Mouse (Mus musculus) adrenal gland, adult (tissue): ENCODE results near the gene Spata45.

ENCODE experiments used
- DNase-seq, 2 experiments: peaks; one replicate each; pipeline ENCODE4 v3.0.0; 2022 to 2023; ENCODE audit warnings: low spot score in 1 of 2; ENCODE audit not compliant: inconsistent age in 2 of 2

Gene Spata45

DNA sequence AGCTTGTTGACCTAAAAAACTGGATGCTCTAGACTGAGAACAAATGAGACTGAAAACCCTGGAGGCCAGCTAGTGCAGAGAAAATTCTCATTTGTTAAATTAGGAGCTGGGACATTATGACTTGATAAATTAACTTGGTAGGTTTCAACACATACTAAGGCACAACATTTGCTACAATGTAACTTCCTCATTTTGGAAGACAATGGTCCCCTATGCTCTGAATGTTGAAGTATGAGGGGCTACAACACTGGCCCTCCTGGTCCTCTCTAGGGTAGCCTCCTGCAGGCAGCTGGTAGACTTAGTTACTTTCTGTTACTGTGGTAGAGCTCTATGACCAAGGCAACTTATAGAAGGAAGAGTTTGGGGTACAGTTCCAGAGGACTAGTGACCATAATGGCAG, 4.9 kb downstream of the Spata45 start:
- DNase-seq, result no peak

DNA sequence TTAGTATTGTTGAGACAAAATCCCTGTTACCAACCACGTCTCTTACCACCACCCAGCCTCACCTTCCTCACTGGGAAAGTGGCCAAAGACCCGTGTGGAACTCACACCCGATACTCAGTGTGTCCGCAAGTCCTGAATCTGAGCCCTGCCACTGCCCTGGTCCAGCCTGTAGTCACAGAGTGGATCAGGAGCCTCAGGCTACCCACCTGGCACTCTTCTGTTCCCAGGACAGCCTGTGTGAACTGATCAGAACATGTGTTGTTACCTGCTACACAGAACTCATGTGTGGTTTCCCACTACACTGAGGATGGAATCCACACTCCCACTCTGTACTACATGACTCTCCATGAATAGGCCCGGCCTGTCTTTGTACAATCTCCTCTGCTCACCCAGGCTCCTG, 5.7 kb downstream of the Spata45 start:
- no peak for DNase-seq

DNA sequence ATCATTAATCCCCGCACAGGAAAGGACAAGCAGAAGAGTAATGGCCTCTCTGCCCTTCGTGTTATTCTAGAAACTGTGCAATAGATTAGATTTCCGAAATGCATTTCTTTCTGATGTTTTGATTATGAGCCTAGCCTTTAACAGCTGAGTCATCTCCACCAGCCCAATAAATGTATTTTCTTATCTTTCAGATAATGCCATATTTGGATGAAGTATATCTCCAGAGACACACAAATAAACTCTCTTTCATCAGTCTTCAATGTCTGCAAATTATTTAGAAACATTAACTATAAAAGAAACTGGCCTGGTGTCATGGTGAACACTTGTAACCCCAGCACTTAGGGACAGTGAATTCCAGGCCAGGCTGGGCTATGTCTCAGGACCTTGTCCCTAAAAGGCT, 6.2 kb downstream of the Spata45 start:
- DNase-seq, result no peak

DNA sequence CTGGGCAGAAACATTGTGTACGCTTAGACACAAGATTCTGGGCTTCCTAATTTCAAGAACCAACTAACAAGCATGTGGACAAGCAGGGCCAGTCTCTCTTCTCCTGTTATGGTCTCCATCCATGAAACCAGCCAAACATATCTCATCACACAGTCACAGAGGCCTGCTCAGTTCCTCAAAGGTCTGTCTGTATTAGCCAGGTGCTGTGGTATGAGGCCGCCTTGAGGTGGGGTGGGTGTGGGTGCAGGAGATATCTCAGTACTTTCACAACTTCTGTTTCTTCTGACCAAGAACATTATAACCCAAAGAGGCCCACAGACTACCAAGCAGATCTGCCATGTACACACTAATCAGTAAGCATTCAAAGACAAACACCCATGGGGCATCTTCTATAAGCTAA, 8.8 kb downstream of the Spata45 start:
- DNase-seq, result no peak

DNA sequence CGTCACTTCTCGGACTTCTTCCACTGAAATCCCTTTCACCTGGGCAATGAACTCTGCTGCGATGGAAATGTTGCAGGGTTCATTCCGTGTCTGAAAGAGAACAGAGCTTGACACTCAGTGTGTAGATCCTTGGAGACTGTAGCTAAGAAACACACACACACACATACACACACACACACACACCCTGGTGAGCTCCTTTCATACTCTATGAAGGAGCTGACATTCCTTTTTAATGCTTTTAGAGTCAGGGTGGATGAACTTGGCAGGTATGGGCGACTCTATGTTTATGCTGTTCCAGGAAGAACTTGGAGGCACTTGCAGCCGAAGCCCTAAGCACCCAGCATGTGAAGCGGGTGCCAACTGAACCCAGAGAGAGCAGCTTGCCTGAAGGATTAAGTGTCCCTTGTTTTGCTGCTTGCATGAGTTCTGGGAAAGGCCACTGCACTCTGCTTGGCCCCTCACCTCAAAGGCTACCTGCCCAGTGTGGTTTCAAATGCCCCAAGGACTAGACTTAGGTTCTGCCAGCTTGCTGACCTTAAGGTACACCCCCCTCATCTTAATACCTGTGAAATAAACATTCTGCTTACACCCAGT, 9.9 kb downstream of the Spata45 start:
- no peak for DNase-seq

DNA sequence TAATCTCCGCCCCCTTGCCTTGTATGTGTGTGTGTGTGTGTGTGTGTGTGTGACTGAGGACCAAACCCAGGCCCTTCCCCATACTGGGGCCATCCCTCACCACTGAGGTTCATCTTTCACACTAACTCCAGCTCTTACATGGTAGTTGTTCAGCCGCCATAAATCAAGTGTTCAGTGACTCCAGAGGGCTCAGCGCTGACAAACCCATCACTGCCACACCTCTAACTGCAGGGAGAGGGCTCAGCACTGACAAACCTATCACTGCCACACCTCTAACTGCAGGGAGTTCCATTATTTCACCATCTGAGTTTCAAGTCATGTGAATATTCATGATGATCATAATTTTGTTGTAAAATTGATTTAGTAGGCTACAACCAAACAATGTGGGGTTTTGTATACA, 17.1 kb downstream of the Spata45 start:
- DNase-seq, result no peak

DNA sequence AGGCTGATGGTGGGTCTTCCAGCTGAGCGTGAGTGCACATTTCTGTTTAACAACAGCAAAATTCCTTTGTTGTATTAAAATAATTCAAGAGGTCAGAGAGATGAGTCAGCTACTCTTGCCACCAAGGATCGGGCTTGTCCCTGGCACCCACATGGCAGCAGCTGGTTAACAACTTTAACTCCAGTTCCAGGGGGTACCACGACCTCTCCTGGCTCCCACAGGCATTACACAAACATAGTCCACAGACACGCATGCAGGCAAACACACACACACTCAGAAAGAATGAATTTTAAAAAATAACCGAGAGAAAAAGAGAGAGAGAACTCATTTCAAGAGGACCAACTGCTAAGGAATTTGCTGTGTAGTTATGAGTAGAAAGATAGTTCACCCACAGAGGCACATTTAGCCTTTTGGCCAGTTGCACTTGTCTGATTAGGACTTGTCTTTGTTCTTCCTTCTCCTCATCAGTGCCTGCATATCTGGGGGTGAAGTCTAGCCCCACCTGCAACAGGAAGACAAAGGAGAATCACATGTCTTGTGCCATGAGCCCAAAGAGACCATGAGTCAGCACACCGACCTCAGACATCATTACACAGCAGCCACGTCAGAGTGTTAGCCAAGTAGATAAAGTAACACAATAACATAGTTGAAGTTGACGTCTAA, 18.6 kb downstream of the Spata45 start:
- peak in 1 of 2 experiments; percentile 64 for DNase-seq

DNA sequence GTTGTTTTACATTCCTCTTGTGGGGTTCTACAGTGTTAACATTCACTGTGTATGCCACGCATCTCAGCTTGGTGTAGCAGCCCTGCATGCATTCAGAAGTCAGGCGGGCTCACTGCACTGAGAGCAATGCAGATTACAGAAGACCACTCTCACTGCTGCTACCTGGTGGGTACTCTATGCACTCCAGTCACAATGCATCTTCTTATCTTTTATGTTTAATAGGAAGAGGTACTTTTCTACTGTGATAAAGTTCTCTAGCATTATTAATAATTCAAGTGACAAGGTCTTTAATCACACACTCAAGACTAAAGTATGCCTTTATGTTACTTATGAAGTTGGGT, 19.1 kb downstream of the Spata45 start:
- DNase-seq, result no peak

DNA sequence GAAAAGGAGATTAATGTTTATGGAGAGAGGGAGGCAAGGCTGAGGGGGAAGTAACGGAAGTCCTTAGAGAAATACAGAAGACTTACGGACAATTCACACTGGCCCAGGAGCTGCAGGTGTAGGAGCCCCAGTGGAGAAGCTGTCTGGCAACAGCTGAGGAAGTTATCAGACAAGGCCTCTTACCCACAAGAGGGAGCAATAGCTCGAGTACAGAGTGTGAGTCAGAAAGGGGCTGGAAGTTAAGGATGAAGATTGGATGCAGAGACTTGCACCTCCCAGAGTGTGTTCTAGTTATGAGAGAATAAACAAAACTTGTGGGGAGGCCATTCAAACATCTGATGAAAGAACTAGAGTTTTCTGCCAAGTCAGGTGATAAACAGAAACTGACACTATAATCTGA, 21.0 kb downstream of the Spata45 start:
- DNase-seq, result no peak

DNA sequence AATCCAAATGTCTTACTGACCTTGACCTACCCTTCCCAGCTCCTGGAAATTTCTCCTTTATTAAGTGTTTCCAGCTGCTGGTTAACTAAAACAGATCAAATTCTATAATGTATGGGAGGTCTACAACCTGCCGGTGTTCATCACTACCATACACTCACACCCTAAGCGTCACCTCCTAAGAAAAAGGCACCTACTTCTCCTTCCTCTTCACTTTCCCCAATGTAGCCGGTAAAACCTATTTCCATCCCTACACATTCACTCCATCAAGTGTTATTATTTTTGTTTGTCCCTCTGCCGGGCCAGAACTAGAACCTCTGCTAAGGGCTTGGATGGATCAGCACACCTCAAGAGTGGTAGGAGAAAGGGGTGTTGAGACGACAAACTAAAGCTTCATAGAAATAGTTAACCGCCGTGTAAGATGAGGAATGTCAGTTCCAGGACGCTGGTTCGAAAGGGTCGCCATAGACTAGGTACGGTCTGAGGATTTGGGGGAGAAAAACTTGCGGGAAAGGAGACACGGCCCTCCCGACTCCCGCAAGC, 25.9 kb downstream of the Spata45 start:
- no peak for DNase-seq

DNA sequence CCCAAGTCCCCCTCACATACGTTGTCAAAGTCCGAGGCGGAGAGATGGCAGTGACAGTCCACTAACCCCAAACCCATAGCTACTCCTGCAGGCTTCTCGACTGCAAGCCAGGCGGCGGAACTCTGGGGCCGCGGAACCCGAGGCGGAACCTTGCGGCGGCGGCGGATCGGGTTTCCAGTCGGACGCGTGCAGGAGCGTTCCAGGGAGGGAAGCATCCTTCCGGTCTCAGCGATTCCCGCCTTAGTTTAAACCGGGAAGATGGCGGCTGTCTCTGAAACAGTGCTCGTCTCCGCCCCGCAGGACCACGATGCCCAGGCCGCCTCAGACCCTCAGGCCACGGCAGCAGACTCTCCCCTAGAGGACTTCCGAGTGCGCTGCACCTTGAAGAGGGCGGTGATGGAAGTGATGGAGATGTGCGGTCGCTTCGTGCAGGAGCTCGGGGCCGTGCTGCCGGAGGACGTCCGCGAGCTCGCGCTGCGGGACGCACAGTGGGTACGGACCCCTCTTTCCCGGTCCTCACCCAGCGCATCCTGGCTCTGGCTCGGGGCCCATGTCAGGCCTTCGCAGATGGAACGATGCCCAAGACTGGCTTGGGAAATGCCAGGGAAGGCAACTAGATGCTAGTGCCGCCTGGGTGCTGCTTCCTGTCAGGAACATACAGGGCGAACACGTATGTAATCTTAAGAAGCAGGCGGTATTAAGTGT, 26.5 kb downstream of the Spata45 start, which contains the start of the genes Tatdn3 and Nsl1:
Gene Tatdn3 (minus strand): TSS at position 152 of the 705 bp plus-strand sequence.
Gene Nsl1 (plus strand): TSS at position 232 of the 705 bp plus-strand sequence.
- DNase-seq, result peak; percentile 90 to 98

DNA sequence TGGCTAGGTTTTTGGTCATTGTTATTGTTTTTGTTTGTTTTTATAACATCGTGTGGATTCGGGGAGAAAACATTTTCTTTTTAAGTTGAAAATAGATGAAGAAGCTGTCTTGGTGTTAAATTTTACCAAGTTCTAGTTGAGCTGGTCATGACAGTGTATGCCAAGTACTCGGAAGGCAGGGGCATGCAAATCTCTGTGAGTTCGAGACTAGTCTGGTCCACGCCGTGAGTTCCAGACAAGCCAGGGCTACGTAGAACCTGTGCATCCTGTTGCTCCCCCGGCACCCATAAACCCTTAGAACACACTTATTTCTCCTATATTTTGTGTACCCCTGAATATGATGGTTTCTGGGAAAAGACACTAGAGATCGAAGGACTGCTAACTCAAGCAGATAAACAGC, 27.3 kb downstream of the Spata45 start:
- no peak for DNase-seq

DNA sequence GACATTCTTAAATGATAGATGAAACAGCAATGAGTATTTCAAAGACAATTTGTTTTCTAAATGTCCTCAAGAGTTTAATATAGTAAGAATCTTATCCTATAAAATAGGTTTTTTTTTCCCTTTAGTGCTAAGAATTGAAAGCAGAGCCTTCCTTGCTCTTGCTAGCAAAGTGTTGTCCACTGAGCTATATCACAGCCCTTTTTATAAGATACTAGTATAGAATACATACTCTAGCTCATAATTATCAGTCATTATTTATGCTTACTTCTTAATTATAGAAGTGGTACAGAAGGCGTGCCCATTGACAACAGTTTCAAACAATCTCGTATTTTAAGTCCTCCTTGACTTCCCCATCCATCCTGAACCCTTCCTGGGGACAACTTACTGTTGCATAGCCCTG, 28.1 kb downstream of the Spata45 start:
- no peak for DNase-seq

DNA sequence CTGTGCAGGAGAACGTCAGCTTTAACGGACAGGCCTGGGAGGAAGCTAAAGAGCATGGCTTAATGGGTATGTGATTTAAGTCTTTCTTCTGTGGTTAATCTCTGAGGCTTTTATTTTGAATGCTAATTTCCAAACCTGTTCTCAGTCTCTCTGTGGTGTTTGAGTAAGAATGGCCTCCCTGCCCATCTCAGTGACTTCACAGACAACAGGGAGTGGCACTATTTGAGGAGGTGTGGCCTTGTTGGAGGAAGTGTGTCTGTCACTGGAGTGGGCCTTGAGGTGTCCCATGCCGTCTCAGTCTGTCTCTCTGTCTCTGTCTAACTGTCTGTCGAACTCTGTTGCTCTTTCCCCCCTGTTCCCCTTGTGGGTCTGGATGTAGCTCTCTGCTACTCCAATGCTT, 28.7 kb downstream of the Spata45 start:
- no peak for DNase-seq

DNA sequence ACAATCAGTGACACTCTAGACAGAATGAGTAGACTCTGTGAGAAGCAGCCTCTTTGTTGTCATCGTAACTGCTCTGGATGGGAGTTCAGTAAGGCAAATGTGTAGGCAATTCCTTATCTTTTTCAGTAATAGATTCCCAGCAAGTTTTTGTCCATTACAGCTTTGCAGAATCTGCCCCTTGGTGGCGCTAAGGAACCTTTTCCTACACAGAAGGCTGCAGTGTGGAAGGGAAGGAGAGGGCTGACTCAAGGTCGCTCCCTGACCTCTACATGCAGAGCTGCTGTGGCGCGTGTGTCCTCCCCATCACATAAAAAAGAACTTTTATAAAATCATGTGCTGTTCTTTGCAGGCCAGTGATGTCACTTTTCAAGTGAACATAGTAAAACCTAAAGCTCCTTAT, 31.9 kb downstream of the Spata45 start:
- peak; percentile 43 to 61 for DNase-seq

DNA sequence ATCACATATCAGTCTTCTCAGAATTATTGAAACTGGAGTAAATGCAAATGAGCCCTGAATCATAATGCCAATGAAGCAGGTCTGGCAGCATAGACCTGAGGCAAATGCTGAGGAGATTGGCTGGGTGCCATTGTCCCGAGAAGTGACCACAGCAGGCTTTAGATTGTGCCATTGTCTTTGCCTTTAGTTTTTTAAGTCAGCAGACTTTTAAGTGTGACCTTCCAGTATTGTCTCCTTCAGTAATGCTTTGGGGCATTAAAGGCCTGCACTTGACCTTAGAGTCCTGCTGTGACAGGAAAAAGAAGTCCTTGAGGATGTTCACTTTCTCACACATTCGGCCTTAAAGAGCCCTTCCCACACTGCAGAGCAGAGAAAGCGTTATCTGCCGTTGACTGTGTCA, 33.8 kb downstream of the Spata45 start:
- DNase-seq, result no peak

DNA sequence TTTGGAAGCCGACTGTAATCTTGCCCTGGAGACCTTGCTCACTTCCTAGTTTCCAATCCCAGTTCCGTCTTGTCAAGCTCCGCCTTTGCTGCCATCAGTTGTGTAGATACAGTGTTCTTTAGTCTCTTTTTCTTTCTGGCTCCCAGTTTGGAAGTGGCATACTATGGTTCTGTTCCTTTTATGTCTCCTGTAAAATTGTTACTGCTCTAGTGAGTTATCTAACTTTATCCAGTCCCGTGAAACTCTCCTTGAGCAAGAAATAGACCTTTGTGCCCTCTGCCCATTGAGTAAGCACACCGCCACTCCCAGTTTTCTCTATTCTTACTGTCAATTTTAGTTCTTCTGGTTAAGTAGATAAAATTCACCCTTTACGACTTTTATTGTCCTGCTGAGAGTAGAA, 35.2 kb downstream of the Spata45 start:
- DNase-seq, result no peak

DNA sequence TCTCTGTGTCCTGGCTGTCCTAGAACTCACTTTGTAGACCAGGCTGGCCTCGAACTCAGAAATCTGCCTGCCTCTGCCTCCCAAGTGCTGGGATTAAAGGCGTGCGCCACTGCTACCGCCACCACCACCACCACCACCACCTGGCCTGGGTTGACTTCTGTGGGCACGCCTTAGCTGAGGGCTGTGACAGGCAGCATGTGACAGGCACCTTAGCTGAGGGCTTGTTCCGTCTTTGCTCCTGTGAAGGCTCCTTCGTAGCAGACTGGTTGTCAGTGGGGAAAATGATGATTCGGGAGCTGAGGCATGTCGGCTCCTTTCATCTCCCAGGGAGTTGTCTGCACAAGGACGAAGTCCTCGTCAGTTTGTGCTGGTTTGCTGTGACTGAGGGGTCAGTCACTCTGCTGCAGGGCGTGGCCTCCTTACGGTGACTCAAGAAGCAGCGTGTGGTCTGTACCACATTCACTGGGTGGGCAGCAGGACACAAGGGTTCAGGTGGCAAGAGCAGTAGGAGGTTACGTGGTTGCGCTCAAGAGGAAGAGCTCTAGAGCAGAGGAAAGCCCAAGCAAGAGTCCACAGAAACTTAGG, 36.0 kb downstream of the Spata45 start:
- peak; percentile 67 to 76 for DNase-seq

DNA sequence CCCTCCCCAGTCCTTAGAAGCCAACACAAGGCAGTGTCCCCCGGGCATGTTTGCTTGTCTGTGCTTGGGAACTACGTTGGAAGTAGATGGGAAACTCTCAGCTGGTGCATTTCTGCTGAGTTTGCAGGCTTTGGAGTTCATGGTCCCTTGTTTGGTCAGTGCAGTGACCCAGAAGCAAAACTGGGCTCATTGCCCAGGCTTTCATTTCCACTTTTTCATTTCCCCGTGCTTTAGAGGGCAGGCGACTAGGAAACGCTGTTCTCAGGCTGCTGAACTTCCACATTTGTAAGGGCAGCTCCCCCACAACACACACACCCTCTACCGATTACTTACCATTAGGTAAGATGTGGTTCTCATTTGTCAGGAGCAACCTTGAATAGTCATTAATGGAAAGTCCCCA, 36.6 kb downstream of the Spata45 start:
- DNase-seq, result peak; percentile 73 to 90

DNA sequence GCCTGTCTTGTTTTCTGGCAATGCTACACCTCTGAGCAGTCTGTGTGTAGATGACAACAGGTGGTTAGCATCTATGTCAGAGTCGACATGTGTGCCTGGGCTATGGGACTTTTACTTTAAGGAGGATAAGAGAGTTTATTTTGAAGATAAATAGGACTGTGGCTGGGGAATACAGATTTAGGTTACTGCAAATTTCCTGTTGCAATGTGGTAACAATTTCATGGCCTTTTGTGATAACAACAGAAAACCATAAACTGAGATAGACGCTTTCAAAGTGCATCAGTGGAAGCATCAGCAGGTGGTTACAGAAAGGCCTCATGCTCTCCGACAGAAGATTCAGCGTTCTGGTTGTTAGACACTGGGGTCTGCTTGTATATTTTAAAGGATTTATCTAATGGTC, 37.0 kb downstream of the Spata45 start:
- DNase-seq, result no peak

DNA sequence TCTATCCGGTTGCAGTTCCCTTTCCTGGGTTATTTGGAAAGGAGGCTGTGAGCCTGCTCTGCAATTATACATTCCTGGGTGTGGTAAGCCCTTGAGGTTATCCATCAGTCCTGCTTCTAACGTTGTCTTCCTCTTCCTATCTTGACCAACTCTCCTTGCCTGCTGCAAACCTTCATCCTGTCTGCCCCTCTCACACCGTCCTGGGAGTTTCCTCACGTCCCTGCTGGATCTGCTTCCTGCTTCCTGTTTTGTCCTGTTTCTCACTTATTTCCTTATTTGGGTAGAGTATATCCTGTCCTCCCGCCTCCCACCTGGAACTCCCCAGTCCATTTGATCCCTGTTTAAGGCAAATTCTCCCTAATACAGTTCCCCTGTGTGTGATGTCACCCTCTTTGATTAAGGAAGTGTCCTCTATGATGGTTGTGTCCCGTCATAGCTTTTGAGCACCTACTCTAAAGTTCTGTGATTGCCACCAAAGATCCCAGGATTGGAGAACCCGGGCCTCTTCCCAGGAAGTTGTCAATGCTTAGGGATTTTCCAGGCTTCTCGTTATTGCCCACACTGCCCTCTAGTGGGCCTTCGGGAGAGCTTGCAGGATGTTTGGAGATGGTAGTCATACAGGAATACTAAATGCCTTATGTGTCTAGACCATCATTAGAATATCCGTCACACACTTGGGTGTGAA, 38.9 kb downstream of the Spata45 start:
- DNase-seq, result peak; percentile 67 to 87
